Mouse (Mus musculus): ENCODE results near the gene Pla1a. TPM values are rescaled to one million over a fixed set of nuclear protein-coding genes. Genes with fewer than 3 reads are reported as not detected.

The Pla1a gene
- total RNA-seq, 1 experiment from 2014 or later: not detected

- no peak for ATAC-seq (replicated peaks; ENCODE audit: insufficient number of reproducible peaks, low FRiP score, low TSS enrichment, poor library complexity, severe bottlenecking)
Observed at GRCm38 (mm10) chr16:38442216-38442615, 9.3 kb upstream of the Pla1a start.

- ATAC-seq (replicated peaks; ENCODE audit: insufficient number of reproducible peaks, low FRiP score, low TSS enrichment, poor library complexity, severe bottlenecking): no peak
Observed at GRCm38 (mm10) chr16:38441611-38442010, 8.7 kb upstream of the Pla1a start.

- ATAC-seq (replicated peaks; ENCODE audit: insufficient number of reproducible peaks, low FRiP score, low TSS enrichment, poor library complexity, severe bottlenecking): no peak
Observed at GRCm38 (mm10) chr16:38440403-38440802, 7.5 kb upstream of the Pla1a start.

- ATAC-seq (replicated peaks; ENCODE audit: insufficient number of reproducible peaks, low FRiP score, low TSS enrichment, poor library complexity, severe bottlenecking): no peak
Observed at GRCm38 (mm10) chr16:38439190-38439589, 6.2 kb upstream of the Pla1a start.

GRCm38 (mm10) chr16:38434295-38434795 lies 1.4 kb upstream of the Pla1a start:
- ATAC-seq (replicated peaks; ENCODE audit: insufficient number of reproducible peaks, low FRiP score, low TSS enrichment, poor library complexity, severe bottlenecking): no peak

- no peak for ATAC-seq (replicated peaks; ENCODE audit: insufficient number of reproducible peaks, low FRiP score, low TSS enrichment, poor library complexity, severe bottlenecking)
Observed at GRCm38 (mm10) chr16:38433514-38433913, 569 bp upstream of the Pla1a start.

GRCm38 (mm10) chr16:38431446-38432185 lies 1.3 kb downstream of the Pla1a start:
- no peak for ATAC-seq (replicated peaks; ENCODE audit: insufficient number of reproducible peaks, low FRiP score, low TSS enrichment, poor library complexity, severe bottlenecking)

- no peak for ATAC-seq (replicated peaks; ENCODE audit: insufficient number of reproducible peaks, low FRiP score, low TSS enrichment, poor library complexity, severe bottlenecking)
Observed at GRCm38 (mm10) chr16:38425799-38426198, 7.1 kb downstream of the Pla1a start.

- no peak for ATAC-seq (replicated peaks; ENCODE audit: insufficient number of reproducible peaks, low FRiP score, low TSS enrichment, poor library complexity, severe bottlenecking)
Observed at GRCm38 (mm10) chr16:38425374-38425773, 7.6 kb downstream of the Pla1a start.

GRCm38 (mm10) chr16:38414953-38415352 lies 18.0 kb downstream of the Pla1a start:
- no peak for ATAC-seq (replicated peaks; ENCODE audit: insufficient number of reproducible peaks, low FRiP score, low TSS enrichment, poor library complexity, severe bottlenecking)

GRCm38 (mm10) chr16:38408416-38408815 lies 24.5 kb downstream of the Pla1a start:
- ATAC-seq (replicated peaks; ENCODE audit: insufficient number of reproducible peaks, low FRiP score, low TSS enrichment, poor library complexity, severe bottlenecking): no peak

GRCm38 (mm10) chr16:38407584-38407983 lies 25.4 kb downstream of the Pla1a start:
- ATAC-seq (replicated peaks; ENCODE audit: insufficient number of reproducible peaks, low FRiP score, low TSS enrichment, poor library complexity, severe bottlenecking): no peak

GRCm38 (mm10) chr16:38406708-38407107 lies 26.2 kb downstream of the Pla1a start:
- ATAC-seq (replicated peaks; ENCODE audit: insufficient number of reproducible peaks, low FRiP score, low TSS enrichment, poor library complexity, severe bottlenecking): peak; percentile 44; the same call in 1 of the 2 replicates

GRCm38 (mm10) chr16:38406293-38406692 lies 26.7 kb downstream of the Pla1a start:
- ATAC-seq (replicated peaks; ENCODE audit: insufficient number of reproducible peaks, low FRiP score, low TSS enrichment, poor library complexity, severe bottlenecking): no peak

GRCm38 (mm10) chr16:38403639-38404038 lies 29.3 kb downstream of the Pla1a start:
- peak; percentile 76 for ATAC-seq (replicated peaks; ENCODE audit: insufficient number of reproducible peaks, low FRiP score, low TSS enrichment, poor library complexity, severe bottlenecking)

- no peak for ATAC-seq (replicated peaks; ENCODE audit: insufficient number of reproducible peaks, low FRiP score, low TSS enrichment, poor library complexity, severe bottlenecking)
Observed at GRCm38 (mm10) chr16:38401468-38401867, 31.5 kb downstream of the Pla1a start.

- no peak for ATAC-seq (replicated peaks; ENCODE audit: insufficient number of reproducible peaks, low FRiP score, low TSS enrichment, poor library complexity, severe bottlenecking)
Observed at GRCm38 (mm10) chr16:38400311-38400960, 32.5 kb downstream of the Pla1a start.

- ATAC-seq (replicated peaks; ENCODE audit: insufficient number of reproducible peaks, low FRiP score, low TSS enrichment, poor library complexity, severe bottlenecking): peak; percentile 33; the same call in 1 of the 2 replicates
Observed at GRCm38 (mm10) chr16:38399531-38400231, 33.3 kb downstream of the Pla1a start.

- ATAC-seq (replicated peaks; ENCODE audit: insufficient number of reproducible peaks, low FRiP score, low TSS enrichment, poor library complexity, severe bottlenecking): no peak
Observed at GRCm38 (mm10) chr16:38399076-38399475, 33.9 kb downstream of the Pla1a start.

Measured in monocyte, adult 5-6 weeks (primary cell).